Mouse (Mus musculus) olfactory bulb, adult 2 months (tissue): Measurements from ENCODE around the gene Gabrg3.

ENCODE experiments used
- CTCF ChIP-seq: fragments of 200-500 bp; IDR thresholded peaks from 2 replicates; pipeline ENCODE4 v1.5.1; 2012; ENCODE audit warnings: low read depth, mild to moderate bottlenecking, low read length, moderate library complexity; ENCODE audit not compliant: insufficient read depth
- POLR2A ChIP-seq: fragments of 200-500 bp; IDR thresholded peaks from 2 replicates; pipeline ENCODE4 v1.6.1; 2012; ENCODE audit warnings: mild to moderate bottlenecking, low read depth, low read length, moderate library complexity; ENCODE audit not compliant: insufficient read depth

DNA sequence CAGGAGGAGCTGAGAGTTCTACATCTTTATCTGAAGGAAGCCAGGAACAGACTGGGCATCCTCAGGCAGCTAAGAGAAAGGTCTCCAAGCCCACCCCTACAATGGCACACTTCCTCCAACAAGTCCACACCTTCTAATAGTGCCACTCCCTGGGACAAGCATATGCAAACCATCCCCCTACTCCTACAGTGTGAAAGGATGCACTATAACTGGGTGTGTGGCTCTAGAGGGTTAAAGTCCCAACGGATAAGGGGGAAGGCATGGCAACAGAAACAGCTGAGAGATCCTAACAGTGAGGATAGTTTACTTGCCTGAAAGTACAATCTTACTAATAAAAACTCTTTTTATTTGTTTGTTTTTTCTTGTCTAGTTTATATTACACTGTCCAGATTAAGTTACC lies 126.8 kb downstream of the Gabrg3 start:
- TF ChIP-seq POLR2A (no peak), CTCF (no peak)
